Mouse (Mus musculus): ENCODE data around the gene Agt. TPM values are rescaled to one million over a fixed set of nuclear protein-coding genes. Genes with fewer than 3 reads are reported as not detected.

Gene Agt
- total and polyA plus RNA-seq, 3 experiments: not detected

GRCm38 (mm10) chr8:124614325-124614724 lies 44.8 kb upstream of the Agt start:
- Histone ChIP-seq H3K9ac (ENCODE audit: insufficient read depth, low read depth) (no peak overlapping the region), H3K4me3 (replicated peaks in 1 of 3; ENCODE audit: low read depth in 2 of 3, low read length in 2 of 3, poor library complexity in 1 of 3) (no peak overlapping the region), H3K27ac (ENCODE audit: insufficient read depth, low read depth) (no peak overlapping the region), H3K27me3 (replicated peaks) (peaks cover 51% of the 10 kb centered on the region), H3K79me2 (replicated peaks; ENCODE audit: control insufficient read depth, extremely low read depth, insufficient read depth, poor library complexity, severe bottlenecking) (no peaks in the 10 kb centered on the region), H3K4me2 (ENCODE audit: insufficient read depth, low read depth, poor library complexity, severe bottlenecking) (no peak overlapping the region), H3K36me3 (replicated peaks in 1 of 2; ENCODE audit: control insufficient read depth in 1 of 2, insufficient read depth in 1 of 2, low read length in 1 of 2) (no peaks in the 10 kb centered on the region), H3K9me3 (replicated peaks; ENCODE audit: low read length) (no peaks in the 10 kb centered on the region), H3K4me1 (ENCODE audit: control insufficient read depth in 1 of 2, insufficient read depth in 2 of 2) (no peaks in the 10 kb centered on the region)
- in situ Hi-C loops (cut with MboI; ENCODE audit: low pct_ligation_motif_present, low pct_unique_long_range_greater_than_20kb, low sequenced_read_pairs) (no loop called here), dilution Hi-C loops (cut with MboI; ENCODE audit: extremely low pct_ligation_motif_present, extremely low pct_unique_long_range_greater_than_20kb, low sequenced_read_pairs) (no loop called here)
- TF ChIP-seq ZNF384 (IDR thresholded peaks at IDR 0.05; ENCODE audit: low read depth, low read length) (no peak), USF1 (IDR thresholded peaks at IDR 0.05; ENCODE audit: low read depth, low read length) (no peak)
- no peak for DNase-seq (ENCODE audit: extremely low read depth)

GRCm38 (mm10) chr8:124608972-124609353 lies 39.5 kb upstream of the Agt start:
- dilution Hi-C loops (cut with MboI; ENCODE audit: extremely low pct_ligation_motif_present, extremely low pct_unique_long_range_greater_than_20kb, low sequenced_read_pairs): no loop called here
- in situ Hi-C loops (cut with MboI; ENCODE audit: low pct_ligation_motif_present, low pct_unique_long_range_greater_than_20kb, low sequenced_read_pairs): no loop called here
- Histone ChIP-seq H3K27ac (ENCODE audit: insufficient read depth, low read depth) (no peak overlapping the region), H3K4me2 (ENCODE audit: insufficient read depth, low read depth, poor library complexity, severe bottlenecking) (no peak overlapping the region; the same call in 1 of the 2 replicates), H3K79me2 (replicated peaks; ENCODE audit: control insufficient read depth, extremely low read depth, insufficient read depth, poor library complexity, severe bottlenecking) (no peaks in the 10 kb centered on the region), H3K36me3 (replicated peaks in 1 of 2; ENCODE audit: control insufficient read depth in 1 of 2, insufficient read depth in 1 of 2, low read length in 1 of 2) (no peaks in the 10 kb centered on the region), H3K4me3 (replicated peaks in 1 of 3; ENCODE audit: low read depth in 2 of 3, low read length in 2 of 3, poor library complexity in 1 of 3) (no peak overlapping the region), H3K4me1 (ENCODE audit: control insufficient read depth in 1 of 2, insufficient read depth in 2 of 2) (peaks cover 0 to 6% of the 10 kb centered on the region in 2 experiments; a peak in 1 of 4 replicates), H3K9ac (ENCODE audit: insufficient read depth, low read depth) (no peak overlapping the region), H3K9me3 (replicated peaks; ENCODE audit: low read length) (no peaks in the 10 kb centered on the region), H3K27me3 (replicated peaks) (peaks cover 81% of the 10 kb centered on the region)
- TF ChIP-seq MAZ (IDR thresholded peaks at IDR 0.05; ENCODE audit: low read depth, low read length) (no peak), POLR2A (IDR thresholded peaks at IDR 0.05; ENCODE audit: low read depth, low read length) (no peak), SIN3A (IDR thresholded peaks at IDR 0.05; ENCODE audit: low read length) (no peak), CHD2 (IDR thresholded peaks at IDR 0.05; ENCODE audit: low read length) (no peak), E2F4 (IDR thresholded peaks at IDR 0.05; ENCODE audit: insufficient replicate concordance, low read depth, low read length) (no peak), GABPA (IDR thresholded peaks at IDR 0.05; ENCODE audit: insufficient replicate concordance, low read depth, low read length) (no peak), USF2 (conservative IDR thresholded peaks at IDR 0.05; ENCODE audit: low read depth, low read length) (no peak), ZC3H11A (IDR thresholded peaks at IDR 0.05; ENCODE audit: low read depth, low read length) (no peak), HCFC1 (IDR thresholded peaks at IDR 0.05; ENCODE audit: low read depth, low read length) (no peak), ZNF384 (IDR thresholded peaks at IDR 0.05; ENCODE audit: low read depth, low read length) (no peak), PAX5 (IDR thresholded peaks at IDR 0.05; ENCODE audit: low read length) (no peak), EP300 (IDR thresholded peaks at IDR 0.05; ENCODE audit: low read length) (no peak), ETS1 (conservative IDR thresholded peaks at IDR 0.05; ENCODE audit: low read depth, low read length) (no peak), SMC3 (IDR thresholded peaks at IDR 0.05; ENCODE audit: low read depth, low read length) (no peak), TBP (conservative IDR thresholded peaks at IDR 0.05; ENCODE audit: low read depth, low read length) (no peak), MAFK (IDR thresholded peaks at IDR 0.05; ENCODE audit: insufficient replicate concordance, low read length) (no peak)
- DNase-seq (ENCODE audit: extremely low read depth): no peak

Measured in CH12.LX (cell line).